Mouse (Mus musculus): ENCODE data around the gene Olfr433. TPM values are rescaled to one million over a fixed set of nuclear protein-coding genes. Genes with fewer than 3 reads are reported as not detected.
"Not testable (repeated sequence)": the region's sequence is repeated elsewhere in the genome, so short reads cannot be mapped to it uniquely, and the experiment has no call there.

Olfr433 gene
- polyA plus RNA-seq, 1 experiment, result not detected

- H3K4me1 ChIP-seq (ENCODE audit: control insufficient read depth, insufficient read depth, low read length), result no peaks in the 10 kb centered on the region
- TF ChIP-seq POLR2A (IDR thresholded peaks at IDR 0.05; ENCODE audit: low read depth, low read length), result no peak
- no peak for TF ChIP-seq CTCF (IDR thresholded peaks at IDR 0.05; ENCODE audit: borderline replicate concordance, insufficient read depth, low read length)
- no peak within 1 kb of the TSS for H3K4me3 ChIP-seq (ENCODE audit: insufficient read depth, low read length)
- H3K27ac ChIP-seq (ENCODE audit: insufficient read depth, low read length), result no peak within 1 kb of the TSS
These were observed 8.4 kb downstream of the Olfr433 start, which contains the start of gene Olfr432 for GRCm38 (mm10) chr1:174048893-174049292. Gene Olfr432, plus strand, starts transcription at chr1:174049205.

- not testable (repeated sequence) for H3K27ac ChIP-seq (ENCODE audit: insufficient read depth, low read length); H3K4me1 ChIP-seq (ENCODE audit: control insufficient read depth, insufficient read depth, low read length); H3K4me3 ChIP-seq (ENCODE audit: insufficient read depth, low read length)
These were observed 8.9 kb downstream of the Olfr433 start for GRCm38 (mm10) chr1:174049357-174049756.

- no peak for TF ChIP-seq CTCF (IDR thresholded peaks at IDR 0.05; ENCODE audit: borderline replicate concordance, insufficient read depth, low read length)
- TF ChIP-seq POLR2A (IDR thresholded peaks at IDR 0.05; ENCODE audit: low read depth, low read length), result no peak
- Histone ChIP-seq H3K4me3 (ENCODE audit: insufficient read depth, low read length) (no peak overlapping the region), H3K27ac (ENCODE audit: insufficient read depth, low read length) (no peak overlapping the region), H3K4me1 (ENCODE audit: control insufficient read depth, insufficient read depth, low read length) (no peaks in the 10 kb centered on the region)
These were observed 10.0 kb downstream of the Olfr433 start for GRCm38 (mm10) chr1:174050532-174050931.

GRCm38 (mm10) chr1:174051515-174051914 lies 11.0 kb downstream of the Olfr433 start:
- no peak overlapping the region for H3K4me3 ChIP-seq (ENCODE audit: insufficient read depth, low read length)
- H3K27ac ChIP-seq (ENCODE audit: insufficient read depth, low read length), result no peak overlapping the region
- no peaks in the 10 kb centered on the region for H3K4me1 ChIP-seq (ENCODE audit: control insufficient read depth, insufficient read depth, low read length)
- TF ChIP-seq CTCF (IDR thresholded peaks at IDR 0.05; ENCODE audit: borderline replicate concordance, insufficient read depth, low read length), result no peak
- TF ChIP-seq POLR2A (IDR thresholded peaks at IDR 0.05; ENCODE audit: low read depth, low read length), result no peak

GRCm38 (mm10) chr1:174051931-174052536 lies 11.5 kb downstream of the Olfr433 start:
- H3K4me1 ChIP-seq (ENCODE audit: control insufficient read depth, insufficient read depth, low read length), result no peaks in the 10 kb centered on the region
- H3K27ac ChIP-seq (ENCODE audit: insufficient read depth, low read length), result no peak overlapping the region
- no peak overlapping the region for H3K4me3 ChIP-seq (ENCODE audit: insufficient read depth, low read length)
- TF ChIP-seq CTCF (IDR thresholded peaks at IDR 0.05; ENCODE audit: borderline replicate concordance, insufficient read depth, low read length), result no peak
- TF ChIP-seq POLR2A (IDR thresholded peaks at IDR 0.05; ENCODE audit: low read depth, low read length), result no peak

GRCm38 (mm10) chr1:174052981-174053380 lies 12.5 kb downstream of the Olfr433 start:
- H3K27ac ChIP-seq (ENCODE audit: insufficient read depth, low read length), result no peak overlapping the region
- no peak overlapping the region for H3K4me3 ChIP-seq (ENCODE audit: insufficient read depth, low read length)
- H3K4me1 ChIP-seq (ENCODE audit: control insufficient read depth, insufficient read depth, low read length), result no peaks in the 10 kb centered on the region
- no peak for TF ChIP-seq POLR2A (IDR thresholded peaks at IDR 0.05; ENCODE audit: low read depth, low read length)
- no peak for TF ChIP-seq CTCF (IDR thresholded peaks at IDR 0.05; ENCODE audit: borderline replicate concordance, insufficient read depth, low read length)

- no peak for TF ChIP-seq POLR2A (IDR thresholded peaks at IDR 0.05; ENCODE audit: low read depth, low read length)
- no peaks in the 10 kb centered on the region for H3K4me1 ChIP-seq (ENCODE audit: control insufficient read depth, insufficient read depth, low read length)
- no peak overlapping the region for H3K27ac ChIP-seq (ENCODE audit: insufficient read depth, low read length)
- H3K4me3 ChIP-seq (ENCODE audit: insufficient read depth, low read length), result no peak overlapping the region
These were observed 14.7 kb downstream of the Olfr433 start for GRCm38 (mm10) chr1:174055248-174055647.

- Histone ChIP-seq H3K4me1 (ENCODE audit: control insufficient read depth, insufficient read depth, low read length) (no peaks in the 10 kb centered on the region), H3K4me3 (ENCODE audit: insufficient read depth, low read length) (no peak within 1 kb of the TSS), H3K27ac (ENCODE audit: insufficient read depth, low read length) (no peak within 1 kb of the TSS)
- TF ChIP-seq POLR2A (IDR thresholded peaks at IDR 0.05; ENCODE audit: low read depth, low read length) (no peak), CTCF (IDR thresholded peaks at IDR 0.05; ENCODE audit: borderline replicate concordance, insufficient read depth, low read length) (no peak)
These were observed 25.8 kb downstream of the Olfr433 start, which contains the start of gene Olfr430 for GRCm38 (mm10) chr1:174066305-174066704. Gene Olfr430, plus strand, starts transcription at chr1:174066605.

- Histone ChIP-seq H3K27ac (ENCODE audit: insufficient read depth, low read length) (no peak within 1 kb of the TSS), H3K4me1 (ENCODE audit: control insufficient read depth, insufficient read depth, low read length) (no peaks in the 10 kb centered on the region), H3K4me3 (ENCODE audit: insufficient read depth, low read length) (no peak within 1 kb of the TSS)
- TF ChIP-seq CTCF (IDR thresholded peaks at IDR 0.05; ENCODE audit: borderline replicate concordance, insufficient read depth, low read length) (no peak), POLR2A (IDR thresholded peaks at IDR 0.05; ENCODE audit: low read depth, low read length) (no peak)
These were observed 43.5 kb downstream of the Olfr433 start, which contains the start of gene Olfr429 for GRCm38 (mm10) chr1:174084031-174084430. Gene Olfr429, plus strand, starts transcription at chr1:174084331.

Other genes starting within 250 kb of the Olfr433 start
- gene Ifi211, start 127.7 kb upstream of the Olfr433 start, polyA plus RNA-seq (2011; ENCODE audit: insufficient read length, low read depth, missing spikeins), result 27.4 TPM in 2 replicates
- 3.7 and 8.8 TPM in 2 replicates for gene Mndal, start 98.2 kb upstream of the Olfr433 start, polyA plus RNA-seq (2011; ENCODE audit: insufficient read length, low read depth, missing spikeins)
- gene Ifi203, start 98.0 kb upstream of the Olfr433 start, polyA plus RNA-seq (2011; ENCODE audit: insufficient read length, low read depth, missing spikeins), result 5.0 and 9.6 TPM in 2 replicates
- gene Ifi202b, start 58.0 kb upstream of the Olfr433 start, polyA plus RNA-seq (2011; ENCODE audit: insufficient read length, low read depth, missing spikeins), result not detected in 2 replicates
- 0.95 and 2.4 TPM in 2 replicates for gene Ifi205, start 8.9 kb upstream of the Olfr433 start, polyA plus RNA-seq (2011; ENCODE audit: insufficient read length, low read depth, missing spikeins)
- not detected in 2 replicates for gene Olfr432, start 8.5 kb downstream of the Olfr433 start, polyA plus RNA-seq (2011; ENCODE audit: insufficient read length, low read depth, missing spikeins)
- gene Olfr430, start 25.9 kb downstream of the Olfr433 start, polyA plus RNA-seq (2011; ENCODE audit: insufficient read length, low read depth, missing spikeins), result not detected in 2 replicates
- not detected in 2 replicates for gene Olfr429, start 43.6 kb downstream of the Olfr433 start, polyA plus RNA-seq (2011; ENCODE audit: insufficient read length, low read depth, missing spikeins)
- not detected in 2 replicates for gene Olfr427, start 56.2 kb downstream of the Olfr433 start, polyA plus RNA-seq (2011; ENCODE audit: insufficient read length, low read depth, missing spikeins)
- gene Olfr231, start 80.5 kb downstream of the Olfr433 start, polyA plus RNA-seq (2011; ENCODE audit: insufficient read length, low read depth, missing spikeins), result not detected in 2 replicates
- gene Olfr424, start 90.8 kb downstream of the Olfr433 start, polyA plus RNA-seq (2011; ENCODE audit: insufficient read length, low read depth, missing spikeins), result not detected in 2 replicates
- gene Olfr420, start 114.9 kb downstream of the Olfr433 start, polyA plus RNA-seq (2011; ENCODE audit: insufficient read length, low read depth, missing spikeins), result not detected in 2 replicates
- 0.32 and 0.37 TPM in 2 replicates for gene Spta1, start 132.1 kb downstream of the Olfr433 start, polyA plus RNA-seq (2011; ENCODE audit: insufficient read length, low read depth, missing spikeins)
- not detected in 2 replicates for gene Olfr419, start 211.4 kb downstream of the Olfr433 start, polyA plus RNA-seq (2011; ENCODE audit: insufficient read length, low read depth, missing spikeins)